Mouse (Mus musculus) Muller cell, postnatal 12 days (primary cell): ENCODE data around the gene Ppm1j.
A peak's percentile ranks its signal among the peaks of the same experiment; 100 is the strongest.
"Not testable (repeated sequence)": the region's sequence is repeated elsewhere in the genome, so short reads cannot be mapped to it uniquely, and the experiment has no call there.

Experiments used
- DNase-seq: peaks from one replicate; pipeline ENCODE4 v3.0.0-alpha.2; 2015; ENCODE audit errors: inconsistent ontology term

Ppm1j gene

GRCm38 (mm10) chr3:104780561-104781420 lies at the start of gene Ppm1j:
Ppm1j (plus strand) TSS chr3:104781056.
- peak; percentile 75 for DNase-seq

GRCm38 (mm10) chr3:104732907-104733306 lies 47.9 kb upstream of the Ppm1j start:
- DNase-seq, result no peak

- DNase-seq, result no peak
These were observed 46.2 kb upstream of the Ppm1j start for GRCm38 (mm10) chr3:104734654-104735053.

- no peak for DNase-seq
These were observed 38.9 kb upstream of the Ppm1j start for GRCm38 (mm10) chr3:104741954-104742353.

GRCm38 (mm10) chr3:104743161-104743560 lies 37.7 kb upstream of the Ppm1j start:
- no peak for DNase-seq

GRCm38 (mm10) chr3:104743864-104744263 lies 37.0 kb upstream of the Ppm1j start:
- DNase-seq, result no peak

- DNase-seq, result not testable (repeated sequence)
These were observed 28.0 kb upstream of the Ppm1j start for GRCm38 (mm10) chr3:104752845-104753244.

GRCm38 (mm10) chr3:104758406-104758805 lies 22.4 kb upstream of the Ppm1j start:
- peak; percentile 67 for DNase-seq

- no peak for DNase-seq
These were observed 22.0 kb upstream of the Ppm1j start for GRCm38 (mm10) chr3:104758869-104759268.

GRCm38 (mm10) chr3:104762103-104762863 lies 18.6 kb upstream of the Ppm1j start:
- not testable (repeated sequence) for DNase-seq

- DNase-seq, result no peak
These were observed 15.8 kb upstream of the Ppm1j start for GRCm38 (mm10) chr3:104765021-104765420.

- no peak for DNase-seq
These were observed 13.7 kb upstream of the Ppm1j start for GRCm38 (mm10) chr3:104767141-104767540.

- no peak for DNase-seq
These were observed 13.1 kb upstream of the Ppm1j start for GRCm38 (mm10) chr3:104767716-104768115.

GRCm38 (mm10) chr3:104769135-104769534 lies 11.7 kb upstream of the Ppm1j start:
- DNase-seq, result no peak

GRCm38 (mm10) chr3:104770035-104770434 lies 10.8 kb upstream of the Ppm1j start:
- no peak for DNase-seq

- no peak for DNase-seq
These were observed 9.9 kb upstream of the Ppm1j start for GRCm38 (mm10) chr3:104770918-104771317.

- DNase-seq, result no peak
These were observed 9.4 kb upstream of the Ppm1j start for GRCm38 (mm10) chr3:104771460-104771859.

- no peak for DNase-seq
These were observed 7.6 kb upstream of the Ppm1j start for GRCm38 (mm10) chr3:104773301-104773700.

- peak; percentile 33 for DNase-seq
These were observed 3.5 kb upstream of the Ppm1j start for GRCm38 (mm10) chr3:104777342-104777741.

- DNase-seq, result peak; percentile 38
These were observed 907 bp upstream of the Ppm1j start for GRCm38 (mm10) chr3:104779949-104780348.

GRCm38 (mm10) chr3:104781471-104781903 lies 631 bp downstream of the Ppm1j start, which contains the start of gene Fam19a3:
Fam19a3 (minus strand) TSS chr3:104781840.
- peak; percentile 25 for DNase-seq

GRCm38 (mm10) chr3:104782061-104782681 lies 1.3 kb downstream of the Ppm1j start:
- DNase-seq, result peak; percentile 32
